Mouse (Mus musculus) lung, embryonic 15.5 days (tissue): Measurements from ENCODE around the gene Eif6. TPM values are rescaled to one million over a fixed set of nuclear protein-coding genes. Genes with fewer than 3 reads are reported as not detected.

Experiments used
- ATAC-seq: fragments of 200-750 bp; cut with Nextera tagmentation; 2 replicates; pipeline ENCODE4 v1.8.0; 2017; ENCODE audit warnings: moderate number of reproducible peaks, borderline replicate concordance; ENCODE audit not compliant: low FRiP score, low TSS enrichment; ENCODE audit errors: extremely low read depth
- H3K27ac ChIP-seq: fragments of 300-500 bp; sonication (generic); 2 replicates; pipeline ENCODE4 v1.5.1; 2015; ENCODE audit warnings: moderate library complexity, mild to moderate bottlenecking, inconsistent platforms
- H3K27me3 ChIP-seq: fragments of 300-500 bp; sonication (generic); 2 replicates; pipeline ENCODE4 v1.6.1; 2015; ENCODE audit warnings: inconsistent platforms
- H3K36me3 ChIP-seq: fragments of 300-500 bp; sonication (generic); 2 replicates; pipeline ENCODE4 v1.6.1; 2015; ENCODE audit warnings: inconsistent platforms
- H3K4me1 ChIP-seq: fragments of 300-500 bp; sonication (generic); 2 replicates; pipeline ENCODE4 v1.6.1; 2015; ENCODE audit warnings: inconsistent platforms
- H3K4me2 ChIP-seq: fragments of 300-500 bp; sonication (generic); 2 replicates; pipeline ENCODE4 v1.6.1; 2015; ENCODE audit warnings: inconsistent platforms, mild to moderate bottlenecking, moderate library complexity
- H3K4me3 ChIP-seq: fragments of 300-500 bp; sonication (generic); 2 replicates; pipeline ENCODE4 v1.5.1; 2015; ENCODE audit warnings: mild to moderate bottlenecking, inconsistent platforms
- H3K9ac ChIP-seq: fragments of 300-500 bp; sonication (generic); 2 replicates; pipeline ENCODE4 v1.6.1; 2015; ENCODE audit warnings: inconsistent platforms
- H3K9me3 ChIP-seq: fragments of 300-500 bp; sonication (generic); 2 replicates; pipeline ENCODE4 v1.6.1; 2016; ENCODE audit warnings: inconsistent platforms
- WGBS: fragments of 180-500 bp; shearing (Covaris S2); methylation state at CpG from one replicate; pipeline ENCODE4 v1.1.7; 2015; 5-methylcytosine and 5-hydroxymethylcytosine counted together
- polyA plus RNA-seq: library from polyadenylated mRNA; unstranded; fragments of >200 nt; fragmentation: Nextera tagmentation; extraction: Ambion mirVana; gene quantifications from 2 replicates; pipeline ENCODE4 v1.2.1, GENCODE M21; 2015

The Eif6 gene
- polyA plus RNA-seq, 1 experiment from 2014 or later = 184 TPM

DNA sequence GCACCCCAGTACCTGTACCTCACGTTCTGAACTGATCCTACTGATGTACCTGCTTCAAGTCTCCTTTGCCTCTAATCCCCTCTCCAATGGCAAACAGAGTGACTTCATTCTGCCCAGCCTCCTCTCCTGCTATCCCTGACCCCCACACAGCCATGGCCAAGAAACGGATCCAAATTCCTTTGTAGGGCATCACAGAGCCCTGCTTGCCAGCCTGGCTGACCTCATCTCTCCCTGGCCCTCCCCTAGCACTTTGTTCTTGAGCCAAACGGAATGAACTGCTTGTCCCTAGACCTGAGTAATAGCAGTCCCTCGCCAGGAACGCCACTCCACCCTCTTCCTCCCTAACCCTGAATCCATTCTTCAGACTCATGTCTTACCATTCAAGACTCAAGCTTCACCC, 20.2 kb downstream of the Eif6 start:
- no peak overlapping the region for H3K27ac ChIP-seq
- H3K4me3 ChIP-seq = no peak overlapping the region
- no peaks in the 10 kb centered on the region for H3K9me3 ChIP-seq
- no peak overlapping the region for H3K9ac ChIP-seq
- no peak overlapping the region for H3K4me2 ChIP-seq
- H3K27me3 ChIP-seq = no peaks in the 10 kb centered on the region
- ATAC-seq = no peak
- H3K36me3 ChIP-seq = no peaks in the 10 kb centered on the region
- no peaks in the 10 kb centered on the region for H3K4me1 ChIP-seq
- WGBS = 45% methylated on average over 5 of the region's 5 CpGs

DNA sequence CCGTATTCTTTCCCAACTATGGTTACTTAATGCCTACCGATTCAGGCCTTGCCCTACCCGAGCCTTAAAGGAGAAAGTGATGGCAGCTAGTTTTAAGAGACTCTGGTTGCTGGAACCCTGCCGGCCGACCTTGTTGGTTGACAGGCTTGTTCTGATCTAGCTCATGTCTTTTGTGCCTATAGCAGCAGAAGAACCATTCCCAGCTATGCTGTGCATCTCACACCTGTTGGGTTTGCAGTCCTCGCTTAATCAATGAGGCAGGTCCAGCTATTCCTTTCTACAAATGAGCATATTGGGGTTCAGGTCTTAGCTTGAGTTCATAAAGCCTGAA, 20.8 kb downstream of the Eif6 start:
- Histone ChIP-seq H3K4me1 (no peaks in the 10 kb centered on the region), H3K4me2 (no peak overlapping the region), H3K9me3 (no peaks in the 10 kb centered on the region), H3K9ac (no peak overlapping the region), H3K36me3 (no peaks in the 10 kb centered on the region), H3K27ac (no peak overlapping the region), H3K27me3 (no peaks in the 10 kb centered on the region), H3K4me3 (no peak overlapping the region)
- 75% methylated on average over 6 of the region's 6 CpGs for WGBS
- ATAC-seq = no peak

DNA sequence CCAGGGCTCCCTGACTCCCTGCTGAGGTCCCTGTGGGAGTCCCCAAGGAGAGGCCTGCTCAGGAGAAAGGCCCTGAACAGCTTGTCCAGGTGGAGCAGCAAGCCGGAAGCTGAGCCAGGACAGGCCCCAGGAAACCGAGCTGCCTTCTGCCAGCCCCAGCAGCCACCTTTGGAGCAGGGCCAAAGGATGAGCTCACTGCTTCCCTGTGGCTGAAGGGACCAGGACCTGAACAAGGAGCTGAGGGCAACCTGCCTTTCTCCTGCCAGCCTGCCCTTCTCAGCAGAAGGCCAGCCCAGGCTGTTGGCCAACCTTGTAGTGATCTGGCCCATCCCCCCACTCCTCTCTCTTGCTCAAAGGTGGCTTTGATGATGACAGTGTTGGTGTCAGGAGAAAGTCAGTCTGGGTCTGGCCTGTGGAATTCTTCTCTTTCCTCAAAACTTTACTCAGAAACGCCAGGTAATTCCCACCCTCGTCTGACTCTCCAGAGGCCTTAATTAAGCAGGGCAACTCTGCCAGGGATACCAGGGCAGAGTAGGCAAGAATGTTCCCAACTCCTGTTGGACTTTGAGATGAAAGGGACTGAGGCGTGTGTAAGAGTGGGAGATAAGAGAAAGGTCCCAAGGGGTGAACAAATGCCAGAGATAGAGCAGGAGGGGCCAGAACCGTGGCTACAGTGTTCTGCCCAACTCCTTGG, 21.3 kb downstream of the Eif6 start:
- no peak overlapping the region for H3K4me2 ChIP-seq
- H3K36me3 ChIP-seq = no peaks in the 10 kb centered on the region
- ATAC-seq = no peak
- 30% methylated on average over 6 of the region's 6 CpGs for whole genome bisulfite sequencing
- no peak overlapping the region for H3K4me3 ChIP-seq
- H3K4me1 ChIP-seq = no peaks in the 10 kb centered on the region
- H3K9ac ChIP-seq = no peak overlapping the region
- no peaks in the 10 kb centered on the region for H3K9me3 ChIP-seq
- H3K27me3 ChIP-seq = no peaks in the 10 kb centered on the region
- no peak overlapping the region for H3K27ac ChIP-seq

DNA sequence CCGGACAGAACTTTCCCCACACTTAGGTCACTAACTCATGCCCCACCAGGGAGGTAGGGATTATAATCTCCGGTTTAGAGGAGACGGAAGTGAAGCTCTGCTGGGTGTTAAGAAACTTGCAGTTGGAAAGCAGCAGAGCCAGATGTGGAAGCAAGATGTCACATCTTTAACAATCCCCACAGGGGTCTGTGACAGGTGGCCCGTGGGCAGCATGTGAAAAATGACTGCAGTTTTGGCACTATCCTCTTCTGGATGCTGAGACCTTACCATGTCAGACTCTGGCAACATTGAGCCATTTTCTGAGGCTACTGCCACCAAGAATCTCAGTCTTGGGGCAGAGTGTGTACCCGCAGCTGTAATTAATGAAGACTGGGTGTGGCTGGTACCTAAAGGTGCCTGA, 22.7 kb downstream of the Eif6 start:
- Histone ChIP-seq H3K9ac (no peak overlapping the region), H3K4me2 (no peak overlapping the region), H3K36me3 (no peaks in the 10 kb centered on the region), H3K4me1 (no peaks in the 10 kb centered on the region), H3K27ac (no peak overlapping the region), H3K4me3 (no peak overlapping the region), H3K27me3 (no peaks in the 10 kb centered on the region), H3K9me3 (no peaks in the 10 kb centered on the region)
- ATAC-seq = no peak
- WGBS = 60% methylated on average over 5 of the region's 5 CpGs

- no peak for ATAC-seq
- whole genome bisulfite sequencing = 51% methylated on average over 3 of the region's 3 CpGs
- no peak overlapping the region for H3K4me2 ChIP-seq
- no peak overlapping the region for H3K9ac ChIP-seq
- no peaks in the 10 kb centered on the region for H3K4me1 ChIP-seq
- no peaks in the 10 kb centered on the region for H3K36me3 ChIP-seq
- no peak overlapping the region for H3K27ac ChIP-seq
- no peak overlapping the region for H3K4me3 ChIP-seq
- no peaks in the 10 kb centered on the region for H3K9me3 ChIP-seq
- H3K27me3 ChIP-seq = no peaks in the 10 kb centered on the region
Measured at GRCm38 (mm10) chr2:155802761-155803160, 24.0 kb downstream of the Eif6 start.

DNA sequence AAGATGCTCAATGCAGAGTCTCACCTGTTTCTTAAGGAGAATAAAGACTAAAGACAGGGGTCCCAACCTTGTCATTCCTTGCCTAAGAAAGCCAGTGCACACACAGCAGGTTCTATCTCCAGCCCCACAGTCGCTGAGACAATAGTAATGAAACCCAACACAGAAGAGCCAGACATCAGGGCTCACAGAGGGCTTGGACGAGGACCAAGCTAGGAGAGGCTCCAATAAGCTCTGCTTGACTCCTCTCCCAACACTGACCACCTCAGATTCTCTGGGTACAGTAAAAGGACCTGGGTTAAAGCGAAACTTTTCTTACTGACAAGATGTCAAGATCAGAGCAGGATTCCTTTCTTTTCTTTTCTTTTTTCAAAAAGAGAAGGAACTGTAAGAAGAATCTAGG, 28.1 kb downstream of the Eif6 start:
- H3K9me3 ChIP-seq = no peaks in the 10 kb centered on the region
- no peak for ATAC-seq
- no peaks in the 10 kb centered on the region for H3K27me3 ChIP-seq
- H3K4me3 ChIP-seq = no peak overlapping the region
- no peaks in the 10 kb centered on the region for H3K36me3 ChIP-seq
- 55% methylated on average over 3 of the region's 3 CpGs for WGBS
- no peak overlapping the region for H3K4me2 ChIP-seq
- no peak overlapping the region for H3K27ac ChIP-seq
- H3K4me1 ChIP-seq = no peaks in the 10 kb centered on the region
- no peak overlapping the region for H3K9ac ChIP-seq

DNA sequence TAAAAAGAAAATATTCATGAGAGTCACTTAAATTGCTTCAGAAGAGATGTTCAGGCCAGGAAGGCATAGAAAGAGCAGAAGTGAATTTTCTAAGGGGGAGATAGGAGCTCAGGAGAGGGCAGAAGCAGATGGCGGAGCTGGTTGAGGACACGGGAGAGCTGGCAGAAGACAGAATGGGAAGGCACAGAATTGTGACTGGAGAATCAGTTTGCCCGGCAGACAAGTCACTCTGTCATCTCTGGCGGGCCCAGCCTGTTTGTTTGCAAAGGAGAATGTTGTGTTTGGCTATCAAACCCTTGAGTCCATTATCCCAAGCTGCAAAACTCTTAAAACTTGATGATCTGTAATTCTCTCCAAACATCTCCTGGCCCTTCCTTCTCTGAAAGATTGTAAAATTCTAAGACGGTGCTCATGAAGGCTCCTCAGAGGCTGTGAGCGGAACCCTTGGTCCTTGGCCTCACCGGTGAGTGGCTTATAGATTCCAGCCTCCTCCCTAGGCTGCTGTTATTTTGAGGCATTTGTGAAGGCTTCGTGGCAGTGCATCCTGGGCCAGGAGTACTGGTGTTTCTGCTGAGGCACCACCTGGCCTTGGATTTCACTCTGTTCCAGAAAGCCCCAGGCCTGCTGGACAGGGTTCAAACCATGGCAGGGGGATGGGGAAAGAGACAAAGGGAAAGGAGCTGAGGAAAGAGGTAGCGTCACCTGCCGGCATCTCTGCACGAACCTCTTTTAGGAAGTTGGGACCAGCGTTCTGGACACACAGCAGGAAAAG, 31.9 kb downstream of the Eif6 start:
- no peak overlapping the region for H3K27ac ChIP-seq
- no peak overlapping the region for H3K4me3 ChIP-seq
- ATAC-seq = no peak
- no peak overlapping the region for H3K4me2 ChIP-seq
- no peaks in the 10 kb centered on the region for H3K36me3 ChIP-seq
- no peaks in the 10 kb centered on the region for H3K27me3 ChIP-seq
- 79% methylated on average over 12 of the region's 12 CpGs for WGBS
- no peak overlapping the region for H3K9ac ChIP-seq
- no peaks in the 10 kb centered on the region for H3K4me1 ChIP-seq
- no peaks in the 10 kb centered on the region for H3K9me3 ChIP-seq

- no peak for ATAC-seq
- WGBS = 44% methylated on average over 12 of the region's 12 CpGs
- H3K27me3 ChIP-seq = no peaks in the 10 kb centered on the region
- no peaks in the 10 kb centered on the region for H3K4me1 ChIP-seq
- no peak overlapping the region for H3K4me2 ChIP-seq
- no peaks in the 10 kb centered on the region for H3K36me3 ChIP-seq
- no peak overlapping the region for H3K27ac ChIP-seq
- H3K9ac ChIP-seq = no peak overlapping the region
- H3K4me3 ChIP-seq = no peak overlapping the region
- H3K9me3 ChIP-seq = no peaks in the 10 kb centered on the region
Measured at GRCm38 (mm10) chr2:155792899-155793298, 33.8 kb downstream of the Eif6 start.

DNA sequence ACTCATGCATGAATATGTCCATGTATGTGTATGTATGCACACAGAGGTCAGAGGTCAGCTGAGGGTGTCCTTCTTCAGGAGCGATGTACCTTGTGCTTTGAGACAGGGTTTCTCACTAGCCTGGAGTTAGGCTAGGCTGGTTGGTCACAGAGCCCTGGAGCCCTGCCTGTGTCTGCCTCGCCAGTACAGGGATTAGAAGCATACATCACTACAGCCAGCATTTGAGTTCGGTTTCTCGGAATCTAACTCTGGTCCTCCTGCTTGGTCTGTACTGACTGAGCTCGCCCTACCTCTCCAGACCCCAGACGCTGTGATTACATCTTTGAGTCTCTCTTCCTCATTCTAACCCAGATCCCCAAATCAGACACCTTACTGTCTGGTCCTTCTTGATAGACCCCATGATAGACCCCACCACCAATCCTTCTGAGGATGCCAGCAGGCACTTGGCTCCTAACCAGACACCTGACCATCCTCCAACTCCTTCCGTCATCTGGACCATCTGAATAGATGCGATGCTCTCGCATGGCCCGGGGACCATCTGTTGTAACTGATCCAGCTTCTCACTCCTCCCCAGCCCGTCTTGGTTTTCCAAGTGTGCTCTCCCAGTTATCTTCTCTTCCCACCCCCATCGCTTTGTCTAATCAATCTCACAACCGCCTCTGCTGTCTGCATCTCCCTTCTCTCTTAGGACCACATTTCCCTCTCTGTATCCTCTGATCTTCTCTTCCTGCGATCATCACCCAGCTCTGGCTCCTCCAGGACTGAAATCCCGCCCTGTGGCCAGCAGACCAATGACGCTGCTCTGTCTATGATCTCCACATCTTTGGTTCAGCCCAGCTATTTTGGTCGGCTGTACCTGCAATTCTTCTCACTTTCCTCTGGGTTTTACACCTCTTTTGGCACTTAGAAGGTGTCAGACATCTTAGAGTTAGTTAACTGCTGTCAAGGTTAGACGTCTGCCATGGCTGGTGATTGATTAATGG, 38.5 kb downstream of the Eif6 start:
- Histone ChIP-seq H3K4me2 (no peak overlapping the region), H3K27ac (no peak overlapping the region), H3K27me3 (no peaks in the 10 kb centered on the region), H3K9me3 (no peaks in the 10 kb centered on the region), H3K9ac (no peak overlapping the region), H3K4me1 (no peaks in the 10 kb centered on the region), H3K4me3 (no peak overlapping the region), H3K36me3 (no peaks in the 10 kb centered on the region)
- WGBS = 55% methylated on average over 18 of the region's 18 CpGs
- no peak for ATAC-seq

DNA sequence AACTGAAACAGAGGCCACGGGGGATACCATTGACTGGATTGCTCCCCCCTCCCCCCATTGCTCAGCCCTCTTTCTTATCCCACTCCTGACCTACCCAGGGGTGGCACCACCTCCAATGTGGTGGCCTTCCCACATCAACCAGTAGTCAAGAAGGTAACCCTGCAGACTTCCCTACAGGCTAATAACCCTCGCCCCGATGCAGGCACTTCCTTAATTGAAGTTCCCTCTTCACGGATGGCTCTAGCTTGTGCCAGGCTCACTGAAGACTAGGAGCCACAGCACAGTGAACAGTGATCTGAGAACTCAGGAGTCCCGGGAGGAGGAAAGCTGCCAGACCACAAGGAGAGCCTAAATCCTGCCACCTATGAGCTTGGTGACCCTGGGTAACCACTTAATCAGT, 39.8 kb downstream of the Eif6 start:
- no peak for ATAC-seq
- Histone ChIP-seq H3K4me1 (no peaks in the 10 kb centered on the region), H3K27ac (no peak overlapping the region), H3K36me3 (no peaks in the 10 kb centered on the region), H3K9me3 (no peaks in the 10 kb centered on the region), H3K27me3 (no peaks in the 10 kb centered on the region), H3K9ac (no peak overlapping the region), H3K4me2 (no peak overlapping the region), H3K4me3 (no peak overlapping the region)
- WGBS = 66% methylated on average over 5 of the region's 5 CpGs

- Histone ChIP-seq H3K27ac (no peak overlapping the region), H3K36me3 (no peaks in the 10 kb centered on the region), H3K27me3 (no peaks in the 10 kb centered on the region), H3K9ac (no peak overlapping the region), H3K4me3 (no peak overlapping the region), H3K9me3 (no peaks in the 10 kb centered on the region), H3K4me1 (no peaks in the 10 kb centered on the region), H3K4me2 (no peak overlapping the region)
- 64% methylated on average over 6 of the region's 6 CpGs for WGBS
- ATAC-seq = no peak
Measured at GRCm38 (mm10) chr2:155784534-155784933, 42.2 kb downstream of the Eif6 start.

DNA sequence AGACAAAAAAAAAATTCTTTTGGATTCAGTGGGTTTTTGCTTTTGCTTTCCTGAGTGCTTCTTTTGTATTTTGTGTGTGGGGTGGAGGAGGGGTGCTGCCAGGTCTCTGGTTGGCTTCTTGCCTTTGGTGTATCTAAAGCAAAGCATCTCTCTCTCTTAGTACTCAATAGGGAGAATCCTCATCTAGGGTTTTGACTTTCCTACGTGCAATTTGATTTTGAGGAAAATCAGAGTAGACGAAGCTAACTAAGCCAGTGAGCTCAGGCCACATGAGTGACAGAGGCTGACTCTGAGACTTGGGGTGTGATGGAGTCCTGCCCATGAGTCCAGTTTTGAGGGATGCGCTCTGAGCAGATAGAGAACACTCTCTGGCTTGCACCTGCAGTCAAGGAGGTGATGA, 47.2 kb downstream of the Eif6 start:
- 70% methylated on average over 3 of the region's 3 CpGs for WGBS
- Histone ChIP-seq H3K4me3 (no peak overlapping the region), H3K36me3 (no peaks in the 10 kb centered on the region), H3K27ac (no peak overlapping the region), H3K4me1 (peaks cover 8% of the 10 kb centered on the region), H3K27me3 (peaks cover 33% of the 10 kb centered on the region), H3K9ac (no peak overlapping the region), H3K9me3 (no peaks in the 10 kb centered on the region), H3K4me2 (no peak overlapping the region)
- no peak for ATAC-seq
